Mouse (Mus musculus): Measurements from ENCODE around the gene Ambn. TPM values are rescaled to one million over a fixed set of nuclear protein-coding genes. Genes with fewer than 3 reads are reported as not detected.

Gene Ambn
- polyA plus RNA-seq, 1 experiment from 2014 or later: not detected

Other genes with a start within 250 kb of the Ambn start
- not detected in 2 replicates for gene Gm7714, start 187.1 kb upstream of the Ambn start, polyA plus RNA-seq (2015; fragmentation: Nextera tagmentation; extraction: Ambion mirVana)
- gene Prol1, start 138.7 kb upstream of the Ambn start, polyA plus RNA-seq (2015; fragmentation: Nextera tagmentation; extraction: Ambion mirVana): not detected in 2 replicates
- not detected in 2 replicates for gene Amtn, start 79.9 kb upstream of the Ambn start, polyA plus RNA-seq (2015; fragmentation: Nextera tagmentation; extraction: Ambion mirVana)
- gene Enam, start 32.0 kb downstream of the Ambn start, polyA plus RNA-seq (2015; fragmentation: Nextera tagmentation; extraction: Ambion mirVana): not detected in 2 replicates
- 0.18 and 0.38 TPM in 2 replicates for gene Jchain, start 71.9 kb downstream of the Ambn start, polyA plus RNA-seq (2015; fragmentation: Nextera tagmentation; extraction: Ambion mirVana)
- 57.2 and 62.9 TPM in 2 replicates for gene Utp3, start 98.5 kb downstream of the Ambn start, polyA plus RNA-seq (2015; fragmentation: Nextera tagmentation; extraction: Ambion mirVana)
- gene Rufy3, start 109.0 kb downstream of the Ambn start, polyA plus RNA-seq (2015; fragmentation: Nextera tagmentation; extraction: Ambion mirVana): 192 and 200 TPM in 2 replicates
- 82.7 and 84.7 TPM in 2 replicates for gene Grsf1, start 220.2 kb downstream of the Ambn start, polyA plus RNA-seq (2015; fragmentation: Nextera tagmentation; extraction: Ambion mirVana)